Mouse (Mus musculus) neural tube, embryonic 12.5 days (tissue): ENCODE measurements around the gene Dnaic1. TPM values are rescaled to one million over a fixed set of nuclear protein-coding genes. Genes with fewer than 3 reads are reported as not detected.
"Not testable (repeated sequence)": the region's sequence is repeated elsewhere in the genome, so short reads cannot be mapped to it uniquely, and the experiment has no call there.

Source experiments
- ATAC-seq: fragments of 200-750 bp; cut with Nextera tagmentation; 2 replicates; pipeline ENCODE4 v1.8.0; 2017; ENCODE audit warnings: low read depth, mild to moderate bottlenecking, moderate TSS enrichment, moderate library complexity; ENCODE audit not compliant: low FRiP score
- H3K27ac ChIP-seq: fragments of 300-500 bp; sonication (generic); 2 replicates; pipeline ENCODE4 v1.5.1; 2016
- H3K27me3 ChIP-seq: fragments of 300-500 bp; sonication (generic); replicated peaks from 2 replicates; pipeline ENCODE4 v1.6.1; 2016; ENCODE audit warnings: mild to moderate bottlenecking
- H3K36me3 ChIP-seq: fragments of 300-500 bp; sonication (generic); 2 replicates; pipeline ENCODE4 v1.6.1; 2016; ENCODE audit warnings: mild to moderate bottlenecking
- H3K4me1 ChIP-seq: fragments of 300-500 bp; sonication (generic); 2 replicates; pipeline ENCODE4 v1.6.1; 2016
- H3K4me2 ChIP-seq: fragments of 300-500 bp; sonication (generic); replicated peaks from 2 replicates; pipeline ENCODE4 v1.6.1; 2016; ENCODE audit warnings: mild to moderate bottlenecking
- H3K4me3 ChIP-seq: fragments of 300-500 bp; sonication (generic); 2 replicates; pipeline ENCODE4 v1.5.1; 2016
- H3K9ac ChIP-seq: fragments of 300-500 bp; sonication (generic); 2 replicates; pipeline ENCODE4 v1.6.1; 2016; ENCODE audit warnings: mild to moderate bottlenecking
- H3K9me3 ChIP-seq: fragments of 300-500 bp; sonication (generic); 2 replicates; pipeline ENCODE4 v1.6.1; 2016; ENCODE audit warnings: mild to moderate bottlenecking
- WGBS: fragments of 180-500 bp; shearing (Covaris S2); methylation state at CpG from one replicate; pipeline ENCODE4 v1.1.7; 2016; 5-methylcytosine and 5-hydroxymethylcytosine counted together
- polyA plus RNA-seq: library from polyadenylated mRNA; unstranded; fragments of >200 nt; fragmentation: Nextera tagmentation; extraction: Ambion mirVana; gene quantifications from 2 replicates; pipeline ENCODE4 v1.2.1, GENCODE M21; 2016

Dnaic1 gene
- polyA plus RNA-seq, 1 experiment from 2014 or later, result 1.9 TPM

DNA sequence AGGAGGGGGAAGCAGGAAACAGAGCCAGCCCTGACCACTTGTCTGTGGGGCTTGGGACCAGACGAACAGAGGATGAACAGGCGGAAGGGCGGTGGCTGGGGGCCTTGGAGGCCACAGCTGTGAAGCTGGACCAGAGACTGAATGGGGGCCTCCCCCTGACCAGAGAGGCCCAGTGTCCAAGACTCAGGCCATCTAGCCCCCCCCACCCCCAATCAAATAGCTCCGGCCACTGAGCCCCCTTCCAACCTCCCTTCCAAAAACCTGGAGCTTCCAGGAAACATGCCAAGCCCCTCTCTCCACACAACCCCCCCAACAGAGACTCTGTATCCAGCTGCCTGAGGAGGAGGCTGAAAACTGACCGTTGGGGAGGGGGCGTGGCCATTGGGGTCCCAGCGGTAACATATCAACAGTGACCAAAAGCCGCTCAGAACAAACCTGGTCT lies 103.0 kb downstream of the Dnaic1 start:
- ATAC-seq, result no peak; the same call in 1 of the 2 replicates
- H3K36me3 ChIP-seq, result peaks cover 29% of the 10 kb centered on the region
- H3K27ac ChIP-seq, result 0 out of 2 replicates have a peak overlapping the region, but pooled peaks have one; percentile 42
- peaks cover 65% of the 10 kb centered on the region for H3K4me1 ChIP-seq
- no peaks in the 10 kb centered on the region for H3K9me3 ChIP-seq
- 28% methylated on average over 8 of the region's 8 CpGs for WGBS
- no peaks in the 10 kb centered on the region for H3K27me3 ChIP-seq
- no peak overlapping the region for H3K4me3 ChIP-seq
- peak overlapping the region; percentile 35; the same call in 1 of the 2 replicates for H3K9ac ChIP-seq
- H3K4me2 ChIP-seq, result 0 out of 2 replicates have a peak overlapping the region, but pooled peaks have one; percentile 27

DNA sequence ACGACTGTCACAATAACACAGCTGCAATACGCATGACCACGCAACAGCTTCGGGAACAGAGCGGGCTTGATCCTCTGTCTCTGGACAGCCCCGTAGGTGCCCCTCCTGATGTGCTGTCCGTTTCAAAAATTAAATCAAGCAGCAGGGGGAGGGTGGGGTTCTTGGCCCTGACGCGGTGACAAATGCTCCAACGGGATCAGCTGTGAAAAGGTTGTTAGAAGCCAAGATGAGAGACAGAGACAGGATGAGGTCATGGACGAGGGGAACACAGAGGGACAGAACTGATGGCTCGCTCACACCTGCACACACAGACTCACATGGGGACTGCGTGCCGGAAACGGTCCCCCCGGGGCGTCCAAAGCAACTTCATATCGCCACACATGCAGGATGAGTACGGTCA lies 103.6 kb downstream of the Dnaic1 start:
- H3K9ac ChIP-seq, result 0 out of 2 replicates have a peak overlapping the region, but pooled peaks have one; percentile 17
- H3K4me1 ChIP-seq, result peaks cover 71% of the 10 kb centered on the region
- no peaks in the 10 kb centered on the region for H3K27me3 ChIP-seq
- peaks cover 29% of the 10 kb centered on the region for H3K36me3 ChIP-seq
- no peak overlapping the region for H3K27ac ChIP-seq
- H3K9me3 ChIP-seq, result no peaks in the 10 kb centered on the region
- H3K4me3 ChIP-seq, result no peak overlapping the region
- WGBS, result 48% methylated on average over 19 of the region's 19 CpGs
- no peak overlapping the region for H3K4me2 ChIP-seq
- no peak for ATAC-seq

DNA sequence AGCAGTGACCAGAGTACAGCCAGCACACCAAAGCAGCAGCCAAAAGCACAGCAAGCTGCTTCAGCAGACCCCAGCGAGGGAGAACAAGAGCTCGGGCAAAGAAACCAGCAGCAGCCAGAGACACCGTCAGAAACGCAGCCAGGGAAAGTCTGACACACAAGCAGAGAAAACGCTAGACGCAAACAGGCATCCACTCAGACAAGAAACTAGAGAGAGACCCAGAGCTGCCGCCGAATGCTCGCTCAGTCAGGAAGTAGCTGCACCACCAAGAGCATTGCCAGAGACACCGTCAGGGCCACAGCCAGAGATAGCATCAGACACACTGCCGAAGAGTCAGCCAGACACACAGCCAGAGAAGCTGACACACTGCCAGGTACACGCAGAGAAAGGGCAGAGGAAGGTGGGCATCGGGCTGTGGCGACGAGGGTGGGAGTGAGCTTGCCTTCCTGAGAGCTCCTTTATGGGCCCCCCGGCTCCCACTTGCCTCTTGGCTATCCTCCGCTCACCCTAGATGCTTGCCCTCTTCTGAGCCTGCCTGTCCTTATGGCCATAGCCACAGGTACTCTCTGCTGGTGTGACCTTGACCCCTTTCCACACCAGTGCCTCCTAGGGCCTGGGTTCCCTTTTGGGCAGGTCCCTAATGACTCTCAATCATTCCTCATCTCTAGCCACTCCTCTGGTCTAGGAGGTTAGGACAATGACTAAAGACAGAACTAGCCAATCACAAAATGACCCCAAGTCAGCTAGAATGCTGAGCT lies 106.9 kb downstream of the Dnaic1 start:
- ATAC-seq, result no peak
- Histone ChIP-seq H3K9me3 (no peaks in the 10 kb centered on the region), H3K36me3 (peaks cover 14% of the 10 kb centered on the region; the same call in 1 of the 2 replicates), H3K9ac (0 out of 2 replicates have a peak overlapping the region, but pooled peaks have one; percentile 26), H3K4me3 (no peak overlapping the region), H3K27ac (no peak overlapping the region), H3K4me2 (peak overlapping the region; percentile 20; the same call in 1 of the 2 replicates), H3K4me1 (peaks cover 91% of the 10 kb centered on the region), H3K27me3 (no peaks in the 10 kb centered on the region)
- 79% methylated on average over 17 of the region's 17 CpGs for WGBS

DNA sequence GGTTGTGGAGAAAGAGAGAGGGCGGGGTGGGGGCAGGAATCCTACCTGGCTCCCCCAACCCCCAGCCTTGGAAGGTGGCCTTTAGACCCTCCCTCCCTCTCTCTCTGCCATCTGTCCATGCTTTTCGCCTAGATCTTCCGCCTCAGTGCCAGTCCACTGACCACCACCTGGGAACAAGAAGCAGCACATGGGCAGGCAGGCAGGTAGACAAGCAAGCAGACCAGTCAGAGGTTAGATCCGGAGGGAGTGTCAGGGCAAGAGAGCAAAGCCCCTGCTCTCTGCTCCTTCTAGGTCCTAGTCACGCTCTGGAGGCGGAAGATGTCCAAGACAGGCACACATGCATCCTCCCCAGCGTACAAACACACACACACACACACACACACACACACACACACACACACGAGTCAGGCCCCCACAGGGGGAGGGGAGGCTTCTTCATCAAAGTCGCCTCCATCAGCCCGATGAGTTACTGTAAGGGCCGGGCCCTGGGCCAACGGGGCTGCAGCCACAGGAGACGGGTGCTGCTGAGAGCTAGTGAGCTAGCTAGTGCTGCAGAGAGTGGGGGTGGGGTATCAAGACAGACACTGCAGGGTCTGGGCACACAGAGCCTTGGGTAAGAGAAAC lies 107.5 kb downstream of the Dnaic1 start:
- ATAC-seq, result peak; percentile 46; the same call in 1 of the 2 replicates
- Histone ChIP-seq H3K4me2 (peak overlapping the region; percentile 20), H3K27ac (peak overlapping the region; percentile 21; the same call in 1 of the 2 replicates), H3K27me3 (no peaks in the 10 kb centered on the region), H3K36me3 (peaks cover 11% of the 10 kb centered on the region; the same call in 1 of the 2 replicates), H3K4me3 (no peak overlapping the region), H3K9me3 (no peaks in the 10 kb centered on the region), H3K4me1 (peaks cover 88% of the 10 kb centered on the region), H3K9ac (peak overlapping the region; percentile 26; the same call in 1 of the 2 replicates)
- WGBS, result 47% methylated on average over 13 of the region's 13 CpGs

DNA sequence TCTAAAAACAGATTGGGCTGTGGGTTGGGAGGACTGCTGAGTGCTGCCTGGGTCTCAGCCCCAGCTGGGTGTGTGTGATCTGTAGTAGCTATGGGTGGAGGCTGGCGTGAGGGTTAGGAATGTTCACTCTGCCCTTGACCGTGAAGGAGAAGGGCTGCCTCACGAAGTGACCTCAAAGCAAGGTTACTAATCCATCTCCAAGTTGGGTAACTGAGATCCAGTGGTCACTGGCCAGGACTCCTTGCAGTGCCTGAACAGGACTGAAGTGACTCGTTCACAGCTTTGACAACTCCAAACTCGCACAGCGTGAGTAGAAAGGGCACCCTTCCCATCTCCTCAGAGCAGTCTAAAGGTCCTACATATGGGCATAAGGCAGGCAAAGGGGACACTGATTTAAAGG lies 109.3 kb downstream of the Dnaic1 start:
- ATAC-seq, result no peak
- H3K9me3 ChIP-seq, result no peaks in the 10 kb centered on the region
- H3K9ac ChIP-seq, result no peak overlapping the region

DNA sequence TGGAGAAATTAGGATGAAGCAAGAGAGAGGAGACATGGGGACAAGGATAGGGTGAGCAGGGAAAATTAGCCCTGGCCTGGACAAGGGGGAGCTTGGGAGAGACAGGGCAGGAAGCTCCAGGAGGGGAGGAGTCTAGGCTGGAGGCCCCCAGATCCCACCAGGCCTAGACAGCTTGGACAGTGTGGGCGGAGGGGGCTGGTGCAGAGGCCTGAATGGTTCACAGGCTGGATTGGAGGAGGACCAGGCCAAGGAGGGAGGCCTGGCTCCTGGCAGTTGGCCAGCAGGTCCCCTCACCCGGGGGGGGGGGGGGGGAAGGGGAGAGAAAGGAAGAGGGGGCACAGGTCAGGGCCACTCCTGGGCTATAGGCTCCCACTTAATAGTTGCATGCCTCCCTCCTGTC lies 109.7 kb downstream of the Dnaic1 start:
- 0 out of 2 replicates have a peak overlapping the region, but pooled peaks have one; percentile 7 for H3K4me2 ChIP-seq
- no peaks in the 10 kb centered on the region for H3K9me3 ChIP-seq
- peaks cover 82% of the 10 kb centered on the region for H3K4me1 ChIP-seq
- ATAC-seq, result no peak
- WGBS, result 40% methylated on average over 1 of the region's 2 CpGs
- H3K4me3 ChIP-seq, result no peak overlapping the region
- H3K36me3 ChIP-seq, result peaks cover 15% of the 10 kb centered on the region; the same call in 1 of the 2 replicates
- H3K9ac ChIP-seq, result no peak overlapping the region
- no peaks in the 10 kb centered on the region for H3K27me3 ChIP-seq
- H3K27ac ChIP-seq, result no peak overlapping the region

More for the DNA sequence above, 109.3 kb downstream of the Dnaic1 start:
- WGBS, result 79% methylated on average over 6 of the region's 6 CpGs
- Histone ChIP-seq H3K27me3 (no peaks in the 10 kb centered on the region), H3K36me3 (peaks cover 15% of the 10 kb centered on the region; the same call in 1 of the 2 replicates), H3K27ac (no peak overlapping the region), H3K4me3 (no peak overlapping the region), H3K4me1 (peaks cover 82% of the 10 kb centered on the region), H3K4me2 (no peak overlapping the region)

DNA sequence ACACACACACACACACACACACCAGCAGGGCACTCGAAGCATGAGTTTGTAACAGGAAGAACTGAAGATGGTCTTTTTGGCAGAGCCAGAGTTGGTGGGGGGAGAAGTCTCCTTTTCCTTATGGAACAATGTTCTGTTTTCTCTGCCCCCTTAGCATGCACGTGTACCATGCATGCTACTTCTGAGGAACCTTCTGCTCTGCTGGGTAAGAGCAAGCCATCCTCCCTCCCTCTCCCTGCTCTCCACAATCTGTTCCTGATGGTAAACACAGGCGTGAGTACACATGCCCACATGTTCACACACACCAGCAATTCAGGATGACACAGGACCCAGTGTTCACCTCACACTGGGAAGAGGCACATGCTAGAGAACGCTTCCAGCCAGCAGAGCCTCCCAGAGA lies 111.6 kb downstream of the Dnaic1 start:
- no peak overlapping the region for H3K4me3 ChIP-seq
- no peak overlapping the region for H3K9ac ChIP-seq
- no peak for ATAC-seq
- H3K36me3 ChIP-seq, result peaks cover 9% of the 10 kb centered on the region; the same call in 1 of the 2 replicates
- H3K27me3 ChIP-seq, result no peaks in the 10 kb centered on the region
- H3K27ac ChIP-seq, result no peak overlapping the region
- H3K4me2 ChIP-seq, result no peak overlapping the region
- no peaks in the 10 kb centered on the region for H3K9me3 ChIP-seq
- H3K4me1 ChIP-seq, result peaks cover 67% of the 10 kb centered on the region
- WGBS, result 65% methylated on average over 4 of the region's 4 CpGs

DNA sequence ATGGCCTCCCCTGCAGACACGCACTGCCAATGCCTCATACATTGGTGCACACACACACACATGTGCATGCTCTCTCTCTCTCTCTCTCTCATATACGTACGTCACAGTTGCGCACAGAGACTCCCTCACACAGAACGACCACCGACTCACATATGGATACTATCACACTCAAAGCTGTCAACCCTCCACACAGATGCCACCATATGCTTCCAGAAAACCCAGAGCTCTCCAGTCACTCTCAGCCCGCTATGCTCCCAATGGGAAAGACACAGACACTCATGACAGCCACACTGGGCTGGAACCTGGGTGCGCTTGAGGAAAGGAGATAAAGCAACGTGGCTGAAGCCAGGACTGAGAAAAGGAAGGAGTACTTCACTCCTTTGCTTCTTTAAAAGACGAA lies 112.4 kb downstream of the Dnaic1 start:
- Histone ChIP-seq H3K4me2 (no peak overlapping the region), H3K9ac (0 out of 2 replicates have a peak overlapping the region, but pooled peaks have one; percentile 33), H3K27ac (no peak overlapping the region), H3K4me1 (peaks cover 63% of the 10 kb centered on the region), H3K36me3 (peaks cover 9% of the 10 kb centered on the region; the same call in 1 of the 2 replicates), H3K9me3 (no peaks in the 10 kb centered on the region), H3K27me3 (no peaks in the 10 kb centered on the region), H3K4me3 (no peak overlapping the region)
- no peak for ATAC-seq
- 81% methylated on average over 10 of the region's 10 CpGs for WGBS

DNA sequence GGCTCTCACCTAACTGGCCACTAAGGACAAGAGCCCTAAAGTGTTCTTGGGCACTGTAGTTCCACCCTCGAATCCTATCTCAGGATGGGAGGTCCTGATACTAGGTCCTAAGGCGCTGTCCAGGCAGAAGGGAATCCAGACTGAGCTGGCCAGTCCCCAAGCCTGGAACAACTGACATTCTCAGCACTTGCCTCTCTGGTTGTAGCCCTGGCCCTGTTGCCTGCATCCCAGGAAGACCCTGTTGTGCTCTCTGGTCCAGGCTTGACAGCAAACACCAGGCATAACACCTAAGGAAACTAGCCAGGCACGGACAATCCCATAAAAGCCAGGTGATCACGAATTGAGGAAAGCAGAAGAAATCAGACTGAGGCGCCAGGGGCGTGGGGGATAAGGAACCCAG lies 113.2 kb downstream of the Dnaic1 start:
- peaks cover 9% of the 10 kb centered on the region; the same call in 1 of the 2 replicates for H3K36me3 ChIP-seq
- H3K4me3 ChIP-seq, result no peak overlapping the region
- H3K9me3 ChIP-seq, result no peaks in the 10 kb centered on the region
- WGBS, result 32% methylated on average over 6 of the region's 6 CpGs
- H3K4me2 ChIP-seq, result peak overlapping the region; percentile 47
- no peak for ATAC-seq
- no peak overlapping the region for H3K9ac ChIP-seq
- peak overlapping the region; percentile 1; the same call in 1 of the 2 replicates for H3K27ac ChIP-seq
- no peaks in the 10 kb centered on the region for H3K27me3 ChIP-seq
- peaks cover 54% of the 10 kb centered on the region for H3K4me1 ChIP-seq

DNA sequence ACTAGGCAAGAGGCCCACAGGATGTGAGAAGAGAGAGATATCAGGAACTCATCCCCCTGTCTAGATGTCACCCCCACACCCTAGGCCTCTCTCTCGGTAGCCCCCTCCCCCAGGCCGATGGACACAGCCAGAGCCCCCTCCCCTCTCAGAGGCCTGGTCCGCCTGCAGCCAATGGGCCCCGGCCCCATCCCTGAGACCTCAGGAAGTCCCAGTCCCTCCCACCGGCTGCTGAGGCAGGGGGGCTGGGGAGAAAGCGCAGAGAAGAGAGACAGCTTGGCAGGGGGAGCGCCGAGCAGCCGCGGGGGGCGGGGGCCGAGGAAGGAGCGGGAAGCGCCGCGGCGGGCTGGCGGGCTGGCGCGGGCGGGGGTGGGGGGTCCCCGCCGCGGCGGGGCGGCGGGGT lies 113.7 kb downstream of the Dnaic1 start:
- Histone ChIP-seq H3K9ac (0 out of 2 replicates have a peak overlapping the region, but pooled peaks have one; percentile 40), H3K4me2 (peak overlapping the region; percentile 47), H3K4me3 (peak overlapping the region; percentile 16; the same call in 1 of the 2 replicates), H3K4me1 (peaks cover 50% of the 10 kb centered on the region)
- H3K27me3 ChIP-seq, H3K27ac ChIP-seq, H3K9me3 ChIP-seq, H3K36me3 ChIP-seq: not testable (repeated sequence)
- peak; percentile 14; the same call in 1 of the 2 replicates for ATAC-seq
- 0% methylated on average over 3 of the region's 27 CpGs for WGBS

DNA sequence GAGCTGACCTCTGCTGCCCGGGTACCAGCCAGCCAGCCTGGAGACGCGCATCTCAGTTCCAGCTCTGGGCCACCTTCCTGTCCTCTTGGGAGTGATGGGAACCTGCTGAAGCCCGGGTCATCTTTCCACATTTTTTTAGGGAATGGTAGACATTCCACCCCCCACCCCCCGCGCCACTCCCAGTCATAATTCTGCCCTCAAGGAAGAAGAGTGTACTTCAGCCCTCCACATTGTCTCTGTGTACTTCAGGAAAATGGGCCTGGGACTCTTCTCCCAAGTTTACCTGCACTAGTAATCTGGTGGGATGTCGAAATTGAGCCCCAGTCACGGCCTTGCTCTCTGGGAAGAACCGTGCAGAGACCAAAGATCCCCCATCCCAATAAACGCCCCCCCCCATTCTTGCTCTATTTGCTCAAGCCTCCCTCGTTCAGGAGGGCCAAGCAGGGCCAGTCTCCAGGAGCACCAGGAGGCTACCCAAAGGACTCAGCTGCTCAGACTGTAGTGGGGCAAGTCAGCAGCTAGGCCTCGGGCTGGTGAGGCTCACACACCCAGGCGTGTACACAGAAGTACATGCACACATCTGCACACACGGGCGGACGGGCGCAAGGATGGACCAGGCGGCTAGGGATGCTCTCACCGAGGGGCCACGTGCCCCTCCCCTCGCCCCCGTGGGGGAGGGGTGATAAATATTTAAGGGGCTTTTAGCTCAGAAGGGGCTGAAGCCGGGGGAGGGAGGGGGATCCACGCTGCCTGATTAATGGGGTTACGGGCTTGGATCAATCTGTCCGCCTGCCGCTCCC lies 114.8 kb downstream of the Dnaic1 start:
- peaks cover 41% of the 10 kb centered on the region for H3K4me1 ChIP-seq
- under 1% methylated on average over 24 of the region's 27 CpGs for WGBS
- peak; percentile 68 for ATAC-seq

More for the DNA sequence above, 114.8 kb downstream of the Dnaic1 start:
- not testable (repeated sequence) for H3K36me3 ChIP-seq, H3K4me3 ChIP-seq, H3K9ac ChIP-seq, H3K27me3 ChIP-seq, H3K9me3 ChIP-seq
- Histone ChIP-seq H3K4me2 (peak overlapping the region; percentile 38), H3K27ac (peak overlapping the region; percentile 53; the same call in 1 of the 2 replicates)
